Comparison of ENCODE assay signal across 8 mouse cellular contexts in the genomic region with DNA sequence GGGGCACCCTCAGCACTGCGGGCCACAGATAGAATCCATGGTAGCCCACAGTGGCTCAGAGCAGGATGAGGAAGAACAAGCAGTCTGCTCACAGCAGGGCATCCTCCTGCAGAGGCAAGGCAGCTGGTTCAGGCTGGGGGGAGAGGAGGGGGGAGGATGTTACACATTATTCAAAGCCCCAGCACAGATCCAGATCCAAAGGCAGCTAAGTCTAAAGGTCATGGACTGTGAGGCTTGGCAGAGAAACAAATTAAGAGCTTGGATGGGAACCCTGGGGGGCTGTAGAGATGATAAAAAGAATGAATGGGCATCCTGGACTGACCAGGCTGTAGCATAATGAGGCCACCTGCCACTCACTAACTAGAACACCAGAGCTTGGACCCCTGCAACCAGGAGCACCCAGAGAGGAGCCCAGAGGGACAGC. TPM values are rescaled to one million over a fixed set of nuclear protein-coding genes. Genes with fewer than 3 reads are reported as not detected.
DNase-seq lines count a peak whose midpoint lies in the region; ATAC-seq and TF ChIP-seq lines count a peak whose summit lies in the region.

No protein-coding gene starts in this region.

- H3K9me3 ChIP-seq in forebrain, embryonic 12.5 days: no peaks in the 10 kb centered on the region
- no peaks in the 10 kb centered on the region for H3K9me3 ChIP-seq in kidney, embryonic 14.5 days (ENCODE audit: control insufficient read depth, low read length)

- peaks cover 4% of the 10 kb centered on the region; the same call in 1 of the 2 replicates for H3K27me3 ChIP-seq in forebrain, embryonic 12.5 days
- H3K27me3 ChIP-seq in kidney, embryonic 14.5 days (ENCODE audit: control insufficient read depth, insufficient read depth, low read length): no peaks in the 10 kb centered on the region
- no peaks in the 10 kb centered on the region for H3K27me3 ChIP-seq in myocyte (ENCODE audit: control insufficient read depth, insufficient read depth, insufficient read length)

- H3K4me3 ChIP-seq in forebrain, embryonic 12.5 days (replicated peaks): no peak overlapping the region
- no peak overlapping the region for H3K4me3 ChIP-seq in kidney, embryonic 14.5 days (ENCODE audit: low read length)
- no peak overlapping the region for H3K4me3 ChIP-seq in myocyte

- WGBS in forebrain, embryonic 12.5 days: 56% methylated on average over 1 of the region's 1 CpGs
- WGBS in kidney, embryonic 14.5 days: 81% methylated on average over 1 of the region's 1 CpGs

- TF ChIP-seq POLR2A in myocyte (IDR thresholded peaks at IDR 0.05; ENCODE audit: insufficient read length, low read depth): no peak

- H3K4me1 ChIP-seq in forebrain, embryonic 12.5 days: peaks cover 44% of the 10 kb centered on the region
- H3K4me1 ChIP-seq in kidney, embryonic 14.5 days (ENCODE audit: control insufficient read depth, insufficient read depth, low read length): peaks cover 31% of the 10 kb centered on the region

- H3ac ChIP-seq in myocyte (ENCODE audit: control insufficient read depth, insufficient read length): no peak overlapping the region

- H3K36me3 ChIP-seq in forebrain, embryonic 12.5 days (replicated peaks): no peaks in the 10 kb centered on the region
- no peaks in the 10 kb centered on the region for H3K36me3 ChIP-seq in kidney, embryonic 14.5 days (ENCODE audit: control insufficient read depth, insufficient read depth, low read length)
- peaks cover 3% of the 10 kb centered on the region for H3K36me3 ChIP-seq in myocyte (ENCODE audit: control insufficient read depth, insufficient read depth)

- peak; percentile 64 for DNase-seq in adrenal gland, postnatal 14 days
- DNase-seq in adrenal gland, postnatal 10 days: no peak
- DNase-seq in cerebellum, adult 9-10 months: no peak
- DNase-seq in lung, adult 18-20 months: no peak

- peaks cover 45% of the 10 kb centered on the region for H3K79me2 ChIP-seq in myocyte (ENCODE audit: control insufficient read depth, insufficient read depth)

- ATAC-seq in forebrain, embryonic 12.5 days (ENCODE audit: low FRiP score): peak; percentile 72
- no peak for ATAC-seq in kidney, embryonic 14.5 days (ENCODE audit: low FRiP score, low TSS enrichment)
- ATAC-seq in frontal cortex, adult (ENCODE audit: low TSS enrichment): no peak

- H3K9ac ChIP-seq in forebrain, embryonic 12.5 days: no peak overlapping the region
- no peak overlapping the region; the same call in 1 of the 2 replicates for H3K9ac ChIP-seq in kidney, embryonic 14.5 days (ENCODE audit: low read depth, low read length)

- H3K27ac ChIP-seq in forebrain, embryonic 12.5 days: peak overlapping the region; percentile 59
- peak overlapping the region; percentile 37; the same call in 1 of the 2 replicates for H3K27ac ChIP-seq in kidney, embryonic 14.5 days (ENCODE audit: low read depth, low read length)

- no peak overlapping the region for H3K4me2 ChIP-seq in forebrain, embryonic 12.5 days
- H3K4me2 ChIP-seq in kidney, embryonic 14.5 days (replicated peaks; ENCODE audit: low read depth, low read length): no peak overlapping the region
- no peak overlapping the region for H3K4me2 ChIP-seq in myocyte (ENCODE audit: low read depth)

TF ChIP-seq in myocyte, 11 proteins besides CTCF, POLR2A, EP300 and RAD21:
- TF ChIP-seq MAX (IDR thresholded peaks at IDR 0.05; ENCODE audit: low read depth) (no peak), MYOD1 (IDR thresholded peaks at IDR 0.05; ENCODE audit: control insufficient read depth in 1 of 3, insufficient read length in 2 of 3, low read depth in 2 of 3) (peak in 2 of 3 experiments; percentile 10 to 64), MYOG (IDR thresholded peaks at IDR 0.05; ENCODE audit: control insufficient read depth in 1 of 3, insufficient read depth in 1 of 3, insufficient read length in 2 of 3, low read depth in 2 of 3) (peak in 1 of 3 experiments; percentile 39), E2F4 (IDR thresholded peaks at IDR 0.05; ENCODE audit: insufficient read depth) (no peak)

RNA-seq across cellular contexts. Expression of a gene that starts 28.7 kb away (rescaled TPM):
- total RNA-seq in adrenal gland, postnatal 14 days (2021): 10.1 and 10.3 TPM in 2 replicates
- total RNA-seq in adrenal gland, postnatal 10 days (2021): 10 to 100 TPM; 11.4 to 14.6 TPM
- polyA plus RNA-seq in forebrain, embryonic 12.5 days (2016; fragmentation: Nextera tagmentation; extraction: Ambion mirVana): 10.4 and 11.0 TPM in 2 replicates
- polyA plus RNA-seq in kidney, embryonic 14.5 days (2014; fragmentation: Nextera tagmentation; extraction: Ambion mirVana): 7.1 and 10.3 TPM in 2 replicates
- 58.2 TPM for polyA plus RNA-seq in myocyte (2012; fragmentation: generic; extraction: Trizol)
